Mouse (Mus musculus) erythroblast, embryonic 14.5 days (primary cell): ENCODE results near the gene Dst. TPM values are rescaled to one million over a fixed set of nuclear protein-coding genes. Genes with fewer than 3 reads are reported as not detected.

ENCODE experiments used
- H3K27me3 ChIP-seq: 2 replicates; pipeline ENCODE4 v1.6.1; 2012; ENCODE audit warnings: inconsistent platforms; ENCODE audit not compliant: control insufficient read depth
- H3K36me3 ChIP-seq: 2 replicates; pipeline ENCODE4 v1.6.1; 2012; ENCODE audit warnings: mild to moderate bottlenecking, inconsistent platforms; ENCODE audit not compliant: control insufficient read depth
- H3K4me1 ChIP-seq: 2 replicates; pipeline ENCODE4 v1.6.1; 2012; ENCODE audit warnings: inconsistent platforms; ENCODE audit not compliant: control insufficient read depth
- H3K4me3 ChIP-seq: replicated peaks from 2 replicates; pipeline ENCODE3; 2012; ENCODE audit warnings: moderate library complexity, mild to moderate bottlenecking, inconsistent platforms
- H3K9me3 ChIP-seq: 2 replicates; pipeline ENCODE4 v1.6.1; 2012; ENCODE audit warnings: low read length, inconsistent platforms, mixed read lengths; ENCODE audit not compliant: control insufficient read depth
- GATA1 ChIP-seq: IDR thresholded peaks from 2 replicates; pipeline ENCODE4 v1.6.1; 2012; ENCODE audit warnings: low read length, inconsistent platforms, mixed read lengths
- TAL1 ChIP-seq: IDR thresholded peaks from 3 replicates; pipeline ENCODE4 v1.6.1; 2012; ENCODE audit warnings: low read length, inconsistent platforms, mixed read lengths
- polyA plus RNA-seq: library from polyadenylated mRNA; stranded (reverse); fragments of >175 nt; gene quantifications from 2 replicates; pipeline ENCODE4 v1.2.3, GENCODE M21; 2012

Gene Dst
- polyA plus RNA-seq, 1 experiment = 1.5 TPM

GRCm38 (mm10) chr1:33940364-33940928 is 32.4 kb downstream of the Dst start:
- Histone ChIP-seq H3K27me3 (no peaks in the 10 kb centered on the region), H3K4me3 (no peak overlapping the region), H3K4me1 (no peaks in the 10 kb centered on the region), H3K9me3 (no peaks in the 10 kb centered on the region), H3K36me3 (no peaks in the 10 kb centered on the region)
- TF ChIP-seq TAL1 (no peak), GATA1 (no peak)

- Histone ChIP-seq H3K27me3 (no peaks in the 10 kb centered on the region), H3K4me3 (no peak overlapping the region), H3K4me1 (no peaks in the 10 kb centered on the region), H3K9me3 (no peaks in the 10 kb centered on the region), H3K36me3 (no peaks in the 10 kb centered on the region)
- TF ChIP-seq GATA1 = no peak
- no peak for TF ChIP-seq TAL1
Measured at GRCm38 (mm10) chr1:33942638-33943037, 34.6 kb downstream of the Dst start.

GRCm38 (mm10) chr1:33943943-33944342 is 35.9 kb downstream of the Dst start:
- TF ChIP-seq GATA1 (no peak), TAL1 (no peak)
- H3K4me3 ChIP-seq = no peak overlapping the region
- no peaks in the 10 kb centered on the region for H3K9me3 ChIP-seq
- no peaks in the 10 kb centered on the region for H3K27me3 ChIP-seq
- no peaks in the 10 kb centered on the region for H3K36me3 ChIP-seq
- H3K4me1 ChIP-seq = no peaks in the 10 kb centered on the region

- no peaks in the 10 kb centered on the region for H3K4me1 ChIP-seq
- H3K9me3 ChIP-seq = no peaks in the 10 kb centered on the region
- TF ChIP-seq TAL1 (no peak), GATA1 (no peak)
- no peaks in the 10 kb centered on the region for H3K36me3 ChIP-seq
- no peaks in the 10 kb centered on the region for H3K27me3 ChIP-seq
- H3K4me3 ChIP-seq = no peak overlapping the region
Measured at GRCm38 (mm10) chr1:33944977-33945750, 37.1 kb downstream of the Dst start.

- TF ChIP-seq TAL1 (no peak), GATA1 (no peak)
- no peaks in the 10 kb centered on the region for H3K27me3 ChIP-seq
- H3K4me3 ChIP-seq = no peak overlapping the region
- no peaks in the 10 kb centered on the region for H3K9me3 ChIP-seq
- H3K4me1 ChIP-seq = no peaks in the 10 kb centered on the region
- no peaks in the 10 kb centered on the region for H3K36me3 ChIP-seq
Measured at GRCm38 (mm10) chr1:33945756-33946155, 37.7 kb downstream of the Dst start.

- TF ChIP-seq TAL1 = no peak
- no peak for TF ChIP-seq GATA1
- Histone ChIP-seq H3K4me3 (no peak overlapping the region), H3K36me3 (no peaks in the 10 kb centered on the region)
Measured at GRCm38 (mm10) chr1:33946601-33947395, 38.8 kb downstream of the Dst start.

GRCm38 (mm10) chr1:33947838-33948237 is 39.8 kb downstream of the Dst start:
- Histone ChIP-seq H3K9me3 (no peaks in the 10 kb centered on the region), H3K36me3 (no peaks in the 10 kb centered on the region), H3K27me3 (no peaks in the 10 kb centered on the region), H3K4me3 (no peak overlapping the region), H3K4me1 (no peaks in the 10 kb centered on the region)
- TF ChIP-seq TAL1 (no peak), GATA1 (no peak)

More at GRCm38 (mm10) chr1:33946601-33947395, 38.8 kb downstream of the Dst start:
- Histone ChIP-seq H3K27me3 (no peaks in the 10 kb centered on the region), H3K4me1 (no peaks in the 10 kb centered on the region), H3K9me3 (no peaks in the 10 kb centered on the region)

GRCm38 (mm10) chr1:33948511-33948910 is 40.5 kb downstream of the Dst start:
- no peaks in the 10 kb centered on the region for H3K4me1 ChIP-seq
- no peak for TF ChIP-seq GATA1
- no peak for TF ChIP-seq TAL1
- H3K27me3 ChIP-seq = no peaks in the 10 kb centered on the region
- no peak overlapping the region for H3K4me3 ChIP-seq
- no peaks in the 10 kb centered on the region for H3K36me3 ChIP-seq
- no peaks in the 10 kb centered on the region for H3K9me3 ChIP-seq

- no peak for TF ChIP-seq TAL1
- no peak for TF ChIP-seq GATA1
- H3K4me3 ChIP-seq = no peak overlapping the region
Measured at GRCm38 (mm10) chr1:33955626-33956025, 47.6 kb downstream of the Dst start.

More at GRCm38 (mm10) chr1:33955626-33956025, 47.6 kb downstream of the Dst start:
- H3K9me3 ChIP-seq = no peaks in the 10 kb centered on the region
- no peaks in the 10 kb centered on the region for H3K27me3 ChIP-seq
- no peaks in the 10 kb centered on the region for H3K4me1 ChIP-seq
- no peaks in the 10 kb centered on the region for H3K36me3 ChIP-seq
